Mouse (Mus musculus): ENCODE measurements around the gene Stxbp6. TPM values are rescaled to one million over a fixed set of nuclear protein-coding genes. Genes with fewer than 3 reads are reported as not detected.

Stxbp6 gene
- polyA plus RNA-seq, 1 experiment from 2014 or later: 17.4 TPM

DNA sequence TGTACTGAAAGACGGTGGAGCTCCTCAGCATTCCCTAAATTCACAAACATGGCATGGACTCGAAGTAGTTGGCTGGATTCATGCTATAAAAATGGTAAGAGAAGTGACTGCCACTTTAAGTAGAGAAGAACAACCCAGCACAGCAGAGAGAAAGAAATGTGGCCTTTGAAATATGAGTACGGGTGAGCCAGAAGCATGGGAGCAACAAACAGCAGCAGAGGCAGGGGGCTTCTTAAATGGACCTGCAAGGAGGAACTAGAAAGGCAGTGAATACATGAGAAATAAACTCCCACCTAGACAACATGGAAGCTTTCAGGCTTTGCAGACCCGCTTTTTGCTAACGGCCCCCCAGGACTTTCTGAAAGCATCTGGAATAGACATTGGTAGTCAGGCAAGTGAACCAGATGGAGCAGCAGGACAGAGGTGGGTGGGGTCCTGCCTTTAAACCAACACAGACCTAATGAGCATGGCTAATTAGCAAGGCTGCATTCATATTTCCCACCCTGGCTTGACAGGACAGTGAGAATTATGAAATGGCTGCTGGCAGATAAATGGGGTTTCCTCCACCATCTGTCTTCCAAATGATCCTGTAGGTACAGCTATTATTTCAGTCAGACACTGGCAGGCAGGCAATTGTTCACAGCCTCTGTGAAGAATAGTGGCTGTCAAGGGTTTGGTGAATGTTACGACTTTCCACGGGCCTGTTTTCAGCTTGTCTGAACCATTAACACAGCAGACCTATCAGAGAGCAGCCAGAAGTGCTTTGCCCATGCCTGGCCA lies 234.7 kb downstream of the Stxbp6 start:
- Histone ChIP-seq H3K4me2 (ENCODE audit: low read depth, low read length) (no peak overlapping the region), H3K36me3 (ENCODE audit: control insufficient read depth, insufficient read depth, low read length) (no peaks in the 10 kb centered on the region), H3K9ac (ENCODE audit: low read depth, low read length) (no peak overlapping the region), H3K27ac (ENCODE audit: low read length) (no peak overlapping the region), H3K27me3 (replicated peaks; ENCODE audit: control insufficient read depth, insufficient read depth, low read length) (no peaks in the 10 kb centered on the region), H3K9me3 (ENCODE audit: control insufficient read depth, low read length) (no peaks in the 10 kb centered on the region), H3K4me3 (ENCODE audit: low read length) (no peak overlapping the region), H3K4me1 (ENCODE audit: control insufficient read depth, insufficient read depth, low read length) (no peaks in the 10 kb centered on the region)
- no peak for ATAC-seq
- WGBS: 34% methylated on average over 7 of the region's 7 CpGs

DNA sequence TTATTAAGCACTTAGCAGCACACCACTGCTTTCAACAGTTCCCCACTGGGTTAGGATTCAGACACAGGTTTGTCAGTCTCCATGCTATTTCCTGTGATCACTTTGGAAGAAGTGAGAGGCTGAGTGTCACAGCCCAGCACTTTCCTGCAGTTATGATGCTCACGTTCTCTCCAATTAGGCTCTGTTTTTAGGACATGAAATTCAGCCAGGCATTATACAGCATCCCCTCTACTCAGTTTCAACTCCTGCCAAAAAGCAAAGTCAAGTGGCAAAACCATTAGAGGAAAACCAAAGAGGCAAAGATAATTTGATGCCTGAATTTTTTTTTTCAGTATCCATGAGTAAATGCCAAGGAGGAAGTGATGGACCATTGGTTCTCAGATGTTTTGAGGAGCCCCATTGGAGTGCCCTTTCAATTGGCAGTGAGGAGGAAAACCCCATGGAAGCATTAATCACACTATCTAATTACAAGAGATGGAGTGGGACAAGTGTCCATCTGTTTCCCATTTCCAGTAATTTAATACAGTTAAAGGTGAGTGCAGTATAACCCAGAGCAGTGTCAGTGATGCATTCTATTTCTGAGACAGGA lies 238.5 kb downstream of the Stxbp6 start:
- Histone ChIP-seq H3K36me3 (ENCODE audit: control insufficient read depth, insufficient read depth, low read length) (no peaks in the 10 kb centered on the region), H3K27me3 (replicated peaks; ENCODE audit: control insufficient read depth, insufficient read depth, low read length) (no peaks in the 10 kb centered on the region), H3K9ac (ENCODE audit: low read depth, low read length) (no peak overlapping the region), H3K4me2 (ENCODE audit: low read depth, low read length) (no peak overlapping the region), H3K27ac (ENCODE audit: low read length) (no peak overlapping the region), H3K4me3 (ENCODE audit: low read length) (no peak overlapping the region), H3K4me1 (ENCODE audit: control insufficient read depth, insufficient read depth, low read length) (no peaks in the 10 kb centered on the region), H3K9me3 (ENCODE audit: control insufficient read depth, low read length) (no peaks in the 10 kb centered on the region)
- no peak for ATAC-seq
- 76% methylated on average over 1 of the region's 1 CpGs for WGBS

DNA sequence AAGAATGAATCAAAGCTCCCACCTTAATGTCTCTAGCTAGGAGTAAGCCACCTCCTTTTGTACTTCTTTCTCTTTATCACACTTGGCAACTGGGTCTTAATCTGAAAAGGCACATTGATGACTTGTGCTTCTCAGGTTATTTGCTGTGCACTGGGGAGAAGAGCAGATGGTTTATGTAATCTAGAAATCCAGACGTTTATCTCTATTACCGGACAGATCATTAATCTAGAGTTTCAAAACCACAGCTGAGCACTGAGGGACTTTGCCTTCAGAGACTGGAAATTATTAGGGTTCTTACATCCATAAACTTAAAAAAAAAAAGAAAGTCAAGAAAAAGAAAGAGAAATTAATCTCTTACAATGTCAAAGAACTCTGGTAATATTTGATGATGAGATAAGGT lies 262.6 kb downstream of the Stxbp6 start:
- Histone ChIP-seq H3K4me2 (ENCODE audit: low read depth, low read length) (no peak overlapping the region), H3K4me1 (ENCODE audit: control insufficient read depth, insufficient read depth, low read length) (no peaks in the 10 kb centered on the region), H3K27me3 (replicated peaks; ENCODE audit: control insufficient read depth, insufficient read depth, low read length) (no peaks in the 10 kb centered on the region), H3K4me3 (ENCODE audit: low read length) (no peak overlapping the region), H3K36me3 (ENCODE audit: control insufficient read depth, insufficient read depth, low read length) (no peaks in the 10 kb centered on the region), H3K9me3 (ENCODE audit: control insufficient read depth, low read length) (no peaks in the 10 kb centered on the region), H3K27ac (ENCODE audit: low read length) (no peak overlapping the region), H3K9ac (ENCODE audit: low read depth, low read length) (no peak overlapping the region)
- ATAC-seq: no peak
- WGBS: 50% methylated on average over 2 of the region's 2 CpGs

DNA sequence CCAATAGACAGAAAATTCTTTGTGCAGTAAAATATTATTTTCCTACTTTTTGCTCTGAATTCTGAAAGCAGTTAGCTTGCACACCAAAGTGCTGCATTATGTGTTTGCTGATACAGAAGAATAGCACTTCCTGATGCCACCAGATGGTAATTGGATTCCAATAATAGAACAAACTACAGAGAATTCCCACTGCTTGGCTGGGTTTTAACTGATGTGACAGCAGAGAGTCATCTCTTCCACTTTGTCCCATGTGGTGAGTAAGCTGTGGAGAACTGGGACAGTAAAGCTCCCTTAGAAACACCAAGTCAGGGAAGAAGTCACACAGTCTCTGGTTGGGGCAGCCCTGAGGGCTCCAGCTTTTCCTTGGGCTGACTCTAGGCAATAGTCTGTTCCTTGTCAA lies 270.3 kb downstream of the Stxbp6 start:
- no peak overlapping the region for H3K4me2 ChIP-seq (ENCODE audit: low read depth, low read length)
- H3K4me1 ChIP-seq (ENCODE audit: control insufficient read depth, insufficient read depth, low read length): no peaks in the 10 kb centered on the region
- no peak overlapping the region for H3K4me3 ChIP-seq (ENCODE audit: low read length)
- no peak overlapping the region for H3K27ac ChIP-seq (ENCODE audit: low read length)
- no peak for ATAC-seq
- H3K27me3 ChIP-seq (replicated peaks; ENCODE audit: control insufficient read depth, insufficient read depth, low read length): no peaks in the 10 kb centered on the region
- no peaks in the 10 kb centered on the region for H3K36me3 ChIP-seq (ENCODE audit: control insufficient read depth, insufficient read depth, low read length)
- H3K9ac ChIP-seq (ENCODE audit: low read depth, low read length): no peak overlapping the region
- H3K9me3 ChIP-seq (ENCODE audit: control insufficient read depth, low read length): no peaks in the 10 kb centered on the region
